In genomic region chr11:90167771-90168170, GRCm38 (mm10) we compare ENCODE assay signal across 9 mouse cellular contexts. TPM values are rescaled to one million over a fixed set of nuclear protein-coding genes. Genes with fewer than 3 reads are reported as not detected.
DNase-seq lines count a peak whose midpoint lies in the region; ATAC-seq lines count a peak whose summit lies in the region.
"Had no signal": no experiment of that assay in that cellular context is flagged by ENCODE, and none has a peak within 500 bp of the region (broad histone marks: within the 10 kb centered on the region; RNA-seq: fewer than 3 reads in every experiment).

No protein-coding gene starts in this region.

- H3K36me3 ChIP-seq in neural tube, embryonic 15.5 days, result no peaks in the 10 kb centered on the region
- H3K36me3 ChIP-seq in forebrain, embryonic 14.5 days (ENCODE audit: control insufficient read depth, insufficient read depth, low read length), result no peaks in the 10 kb centered on the region

- no peak overlapping the region for H3K4me3 ChIP-seq in neural tube, embryonic 15.5 days (replicated peaks)
- H3K4me3 ChIP-seq in forebrain, embryonic 14.5 days (ENCODE audit: low read depth, low read length), result no peak overlapping the region
- H3K4me3 ChIP-seq: myocyte had no signal

- H3K9me3 ChIP-seq in neural tube, embryonic 15.5 days (replicated peaks), result no peaks in the 10 kb centered on the region
- H3K9me3 ChIP-seq in forebrain, embryonic 14.5 days (replicated peaks; ENCODE audit: control insufficient read depth, low read length), result no peaks in the 10 kb centered on the region

- 29% methylated on average over 6 of the region's 6 CpGs for WGBS in neural tube, embryonic 15.5 days
- 25% methylated on average over 6 of the region's 6 CpGs for WGBS in forebrain, embryonic 14.5 days

- no peak overlapping the region for H3K27ac ChIP-seq in neural tube, embryonic 15.5 days (replicated peaks)
- no peak overlapping the region for H3K27ac ChIP-seq in forebrain, embryonic 14.5 days (ENCODE audit: low read depth, low read length)

- H3K4me1 ChIP-seq in neural tube, embryonic 15.5 days, result peaks cover 8% of the 10 kb centered on the region
- H3K4me1 ChIP-seq in forebrain, embryonic 14.5 days (ENCODE audit: control insufficient read depth, insufficient read depth, low read length), result no peaks in the 10 kb centered on the region

- no peak overlapping the region for H3K4me2 ChIP-seq in neural tube, embryonic 15.5 days
- no peak overlapping the region for H3K4me2 ChIP-seq in forebrain, embryonic 14.5 days (ENCODE audit: low read length)

- peaks cover 3% of the 10 kb centered on the region; the same call in 1 of the 2 replicates for H3K27me3 ChIP-seq in neural tube, embryonic 15.5 days (replicated peaks)
- H3K27me3 ChIP-seq in forebrain, embryonic 14.5 days (replicated peaks; ENCODE audit: control insufficient read depth, insufficient read depth, low read length), result no peaks in the 10 kb centered on the region

- DNase-seq in gastrocnemius, postnatal 10 days, result peak; percentile 46
- DNase-seq in gastrocnemius, postnatal 25 days, result no peak
- peak; percentile 40 for DNase-seq in neural tube, embryonic 10.5 days (ENCODE audit: extremely low spot score, low spot score)
- DNase-seq in embryo, embryonic 11 days, result peak; percentile 36
- DNase-seq in lung, postnatal 4 days, result peak; percentile 49 to 70
- no peak for DNase-seq in forebrain, embryonic 14.5 days (ENCODE audit: low spot score)
- no peak for DNase-seq in ovary, adult 18-20 months (ENCODE audit: low spot score)

- no peak for ATAC-seq in neural tube, embryonic 15.5 days (ENCODE audit: low FRiP score)
- ATAC-seq in forebrain, embryonic 14.5 days, result no peak

- no peak overlapping the region for H3K9ac ChIP-seq in neural tube, embryonic 15.5 days (replicated peaks)
- no peak overlapping the region for H3K9ac ChIP-seq in forebrain, embryonic 14.5 days (ENCODE audit: low read length)

RNA-seq across cellular contexts. Expression of gene Gm45716, which starts 19.7 kb away (rescaled TPM):
- 1 to 10 TPM; 4.2 to 5.3 TPM for total RNA-seq in gastrocnemius, postnatal 10 days (2021)
- 1 to 10 TPM; 1.6 to 2.9 TPM for total RNA-seq in gastrocnemius, postnatal 25 days (2021)
- polyA plus RNA-seq in neural tube, embryonic 15.5 days (2015; fragmentation: Nextera tagmentation; extraction: Ambion mirVana), result 16.9 and 19.2 TPM in 2 replicates
- polyA plus RNA-seq in forebrain, embryonic 14.5 days (2014; fragmentation: Nextera tagmentation; extraction: Ambion mirVana), result 19.6 and 21.4 TPM in 2 replicates

Comparison
In these comparisons a context has a peak if more than half of its experiments do, and no peak if none do; other contexts are left out.
1. DNase-seq: peak in gastrocnemius, postnatal 10 days (single experiment), neural tube, embryonic 10.5 days (single experiment), embryo, embryonic 11 days (single experiment) and lung, postnatal 4 days (2 of 2); none in gastrocnemius, postnatal 25 days (single experiment), forebrain, embryonic 14.5 days (single experiment) and ovary, adult 18-20 months (single experiment).